Mouse (Mus musculus) adrenal gland, adult 8-10 months (tissue): ENCODE data around the gene Wdr24. TPM values are rescaled to one million over a fixed set of nuclear protein-coding genes. Genes with fewer than 3 reads are reported as not detected.

Experiments
- DNase-seq: peaks from one replicate; pipeline ENCODE4 v3.0.0; 2022
- total RNA-seq, 4 experiments: library from RNA; stranded (reverse); gene quantifications; 2 replicates each; pipeline ENCODE4 v1.2.4; 2022

The Wdr24 gene
- total RNA-seq, 4 experiments from 2014 or later = 21.9 to 28.0 (median 24.5) TPM

- peak; percentile 99 for DNase-seq
Measured at GRCm38 (mm10) chr17:25832436-25833290, 9.2 kb downstream of the Wdr24 start.

DNA sequence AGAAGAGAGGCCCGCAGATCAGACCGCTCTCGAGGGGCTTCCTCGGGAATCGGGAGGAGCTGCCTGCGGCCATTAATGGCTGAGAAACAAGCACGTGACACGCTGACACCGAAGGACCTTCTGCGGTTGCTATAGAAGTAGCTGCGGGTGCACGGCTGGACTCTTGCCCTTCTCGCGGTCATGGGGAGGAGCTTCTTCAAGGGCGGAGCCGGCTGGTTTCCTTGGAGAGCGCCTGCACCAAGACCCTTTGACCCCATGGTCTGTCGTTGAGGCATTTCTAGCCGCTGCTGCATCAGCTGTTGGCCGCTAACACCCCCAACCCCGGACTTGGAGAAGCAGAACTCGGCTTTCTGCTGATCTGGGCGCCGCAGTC lies 9.8 kb downstream of the Wdr24 start, which contains the start of gene Stub1:
TSS of gene Stub1 (minus strand) at position 114 of the 373 bp plus-strand sequence.
- peak; percentile 96 for DNase-seq

DNA sequence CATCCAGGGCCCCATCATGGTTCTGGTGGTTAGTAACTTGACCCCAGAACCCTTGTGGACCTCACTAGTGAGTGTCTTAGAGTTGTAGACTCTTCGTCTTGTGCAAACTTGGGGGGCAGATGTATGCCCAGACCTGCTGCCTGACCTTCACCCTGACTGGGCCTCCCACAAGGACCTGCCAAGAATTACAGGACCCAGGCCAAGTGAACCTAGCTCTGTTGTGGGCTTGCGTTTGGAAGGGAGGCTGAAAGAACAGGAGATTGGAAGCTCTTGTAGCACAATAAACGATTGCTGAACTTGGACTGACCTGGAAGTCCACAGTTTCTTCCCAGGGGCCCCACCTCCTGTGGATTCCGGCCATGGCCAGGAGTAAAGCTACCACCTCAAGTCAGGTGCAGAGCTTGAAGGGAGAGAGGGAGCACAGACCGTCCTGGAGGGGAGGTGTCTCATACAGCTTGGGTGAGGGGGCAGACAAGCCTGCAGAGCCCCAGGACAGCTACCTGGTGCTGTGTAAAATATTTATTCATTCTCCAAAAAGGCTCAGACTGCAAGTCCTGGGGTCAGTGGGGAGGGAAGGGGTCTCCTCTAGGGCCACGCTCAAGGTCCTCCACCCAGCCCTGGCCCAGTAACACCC lies 10.7 kb downstream of the Wdr24 start:
- DNase-seq = no peak

DNA sequence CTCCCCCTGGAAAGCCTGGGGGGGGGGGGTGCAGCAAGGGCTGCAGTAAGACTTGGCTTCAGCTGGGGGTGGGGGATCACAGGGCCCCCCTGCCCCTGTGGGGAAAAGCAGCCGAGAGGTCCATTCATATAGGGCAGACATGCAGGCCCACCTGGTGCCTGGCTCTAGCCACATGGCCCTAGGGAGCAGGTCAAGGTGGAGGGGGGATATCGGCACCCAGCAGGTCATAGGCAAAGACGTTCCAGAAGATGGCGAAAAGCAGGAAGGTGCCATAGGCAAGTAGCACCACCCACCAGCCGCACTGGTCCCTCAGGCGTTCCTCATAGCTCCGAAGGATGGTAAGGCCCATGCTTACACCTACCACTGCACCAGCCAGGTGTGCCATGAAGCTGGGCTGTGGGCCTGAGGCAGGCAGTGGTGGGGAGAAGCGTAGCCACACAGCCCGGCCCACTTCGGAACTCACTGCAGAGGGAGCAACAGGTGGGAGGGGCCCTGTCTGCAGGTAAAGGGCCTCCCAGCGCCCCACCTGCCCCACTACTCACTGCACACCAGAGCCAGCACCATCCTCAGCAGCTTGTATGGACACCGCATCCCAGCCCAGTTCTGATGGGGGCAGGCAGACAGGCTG lies 11.3 kb downstream of the Wdr24 start:
- DNase-seq = no peak

DNA sequence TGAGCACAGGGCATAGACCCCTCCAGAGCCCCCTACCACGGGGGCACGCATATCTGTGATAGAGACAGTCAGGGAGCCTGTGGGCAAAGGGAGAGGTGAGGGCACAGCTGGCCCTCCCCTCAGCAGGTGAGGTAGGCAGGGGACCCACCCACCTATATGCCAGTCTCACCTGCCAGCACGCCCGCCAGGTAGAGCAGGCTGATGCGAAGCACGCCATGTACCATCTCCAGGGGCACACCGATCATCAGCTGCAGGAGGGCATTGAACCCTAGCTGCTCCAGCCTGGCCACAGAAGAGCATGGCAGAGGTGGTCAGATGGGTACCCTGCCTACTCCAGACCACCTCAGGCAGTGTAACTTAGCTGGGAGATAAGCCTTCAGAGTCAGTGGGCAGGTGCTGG lies 11.9 kb downstream of the Wdr24 start:
- no peak for DNase-seq

DNA sequence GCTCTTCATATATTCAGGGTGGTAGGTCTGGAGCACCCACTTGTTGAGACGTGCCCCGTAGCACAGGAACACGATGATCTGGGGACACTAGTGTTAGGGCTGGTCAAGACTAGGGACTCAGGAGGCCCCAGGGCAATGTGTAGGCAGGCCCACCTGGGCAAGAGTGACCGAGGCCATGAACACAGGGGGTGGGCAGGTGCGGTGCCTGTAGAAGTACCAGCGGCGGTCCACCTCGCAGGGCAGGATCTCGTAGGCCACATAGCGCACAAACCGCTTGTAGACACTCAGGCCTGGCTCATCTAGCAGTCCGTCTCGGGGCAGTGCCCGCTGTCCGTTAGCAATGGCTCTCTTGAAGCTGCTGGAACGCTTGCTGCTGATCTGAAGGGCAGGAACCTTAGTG lies 12.4 kb downstream of the Wdr24 start:
- no peak for DNase-seq

DNA sequence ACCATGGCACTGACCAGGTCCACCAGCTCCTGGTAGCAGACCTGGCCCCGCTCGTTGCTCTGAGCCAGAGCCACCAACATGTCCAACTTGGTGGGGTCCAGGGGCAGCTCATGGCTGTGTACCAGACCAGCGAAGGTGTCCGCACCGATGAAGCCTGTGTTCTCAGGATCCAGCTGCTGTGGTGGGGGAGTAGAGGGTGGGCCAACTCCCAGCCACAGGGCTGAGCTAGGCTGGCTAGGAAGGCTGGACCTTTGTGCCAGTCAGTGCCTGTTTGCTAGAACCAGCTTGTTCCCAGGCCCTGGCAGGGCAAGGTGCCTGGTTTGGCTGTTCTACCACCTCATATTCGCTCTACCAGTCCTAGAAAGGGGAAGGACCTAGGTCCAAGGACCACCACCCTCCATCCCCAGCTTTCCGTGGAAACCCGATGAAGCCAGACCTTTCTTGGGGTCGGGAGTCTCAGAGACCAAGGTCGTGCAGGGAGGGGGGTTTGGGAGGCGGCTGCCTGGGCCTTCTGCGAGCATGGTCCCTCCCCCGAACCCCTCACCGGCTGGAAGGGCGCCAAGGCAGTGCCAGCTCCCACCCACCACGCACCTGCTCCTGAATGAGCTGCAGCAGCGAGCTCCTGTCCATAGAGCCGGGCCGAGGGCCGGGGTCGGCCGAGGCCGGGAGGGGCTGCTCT lies 13.1 kb downstream of the Wdr24 start:
- DNase-seq = peak; percentile 59

GRCm38 (mm10) chr17:25837076-25837410 lies 13.6 kb downstream of the Wdr24 start, which contains the start of gene Rhbdl1:
Gene Rhbdl1, minus strand, starts transcription at chr17:25837295.
- peak; percentile 84 for DNase-seq

DNA sequence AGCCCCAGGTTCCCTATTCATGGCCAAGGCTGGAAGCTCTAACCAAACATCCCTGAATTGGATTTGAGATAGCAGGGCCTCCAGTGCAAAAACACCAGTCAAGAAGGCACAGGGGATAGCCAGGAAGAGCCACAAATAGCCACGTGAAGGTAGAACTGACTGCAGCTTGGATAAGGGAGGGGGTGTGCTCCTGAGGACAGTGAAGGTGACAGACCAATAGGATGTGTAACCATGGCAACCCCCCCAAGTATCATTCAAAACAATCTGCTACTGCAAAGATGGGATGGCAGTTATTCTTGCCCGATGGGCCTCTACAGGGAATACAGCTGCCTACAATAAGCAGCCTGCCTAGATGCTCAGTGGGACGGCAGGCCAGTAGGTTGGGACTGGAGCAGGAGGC lies 14.1 kb downstream of the Wdr24 start:
- DNase-seq = no peak

DNA sequence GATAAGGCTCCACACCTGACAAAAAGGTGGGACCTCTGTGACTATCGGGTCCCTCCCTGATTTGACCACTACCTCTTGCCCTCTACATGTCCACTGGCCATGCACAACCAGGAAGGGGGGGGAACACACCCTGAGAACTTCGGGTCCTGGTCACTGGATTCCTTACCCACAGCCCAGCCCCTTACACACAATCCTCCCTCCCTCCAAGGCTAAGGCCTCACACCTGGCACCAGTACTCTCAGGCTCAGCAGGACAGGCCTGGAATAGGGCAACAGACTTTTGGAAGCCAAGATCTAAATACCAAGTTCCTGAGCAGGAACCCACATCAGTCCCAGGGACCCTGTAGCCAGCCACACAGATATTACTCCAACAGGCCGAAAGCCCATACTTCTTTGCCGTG lies 15.5 kb downstream of the Wdr24 start:
- DNase-seq = no peak

GRCm38 (mm10) chr17:25839455-25840235 lies 16.2 kb downstream of the Wdr24 start:
- DNase-seq = no peak

DNA sequence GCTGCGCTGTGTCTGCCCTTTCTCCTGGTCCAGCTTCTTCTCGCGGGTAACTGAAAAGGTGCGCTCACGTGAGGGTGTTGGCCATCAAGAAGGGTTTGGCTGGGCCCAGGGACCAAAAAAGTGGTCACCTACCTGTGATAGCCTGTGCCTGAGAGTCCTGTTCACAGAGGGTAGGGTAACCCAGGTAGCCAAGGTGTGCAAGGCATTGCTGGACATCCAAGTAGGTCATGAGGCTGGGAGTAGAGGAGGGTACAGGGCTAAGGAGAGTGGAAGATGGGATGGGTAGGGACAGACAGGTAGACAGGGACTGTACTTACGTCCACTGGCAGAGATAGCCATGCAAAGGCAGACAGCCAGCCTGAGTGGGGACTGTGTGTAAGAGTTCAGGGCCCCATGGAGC lies 17.1 kb downstream of the Wdr24 start:
- DNase-seq = no peak

DNA sequence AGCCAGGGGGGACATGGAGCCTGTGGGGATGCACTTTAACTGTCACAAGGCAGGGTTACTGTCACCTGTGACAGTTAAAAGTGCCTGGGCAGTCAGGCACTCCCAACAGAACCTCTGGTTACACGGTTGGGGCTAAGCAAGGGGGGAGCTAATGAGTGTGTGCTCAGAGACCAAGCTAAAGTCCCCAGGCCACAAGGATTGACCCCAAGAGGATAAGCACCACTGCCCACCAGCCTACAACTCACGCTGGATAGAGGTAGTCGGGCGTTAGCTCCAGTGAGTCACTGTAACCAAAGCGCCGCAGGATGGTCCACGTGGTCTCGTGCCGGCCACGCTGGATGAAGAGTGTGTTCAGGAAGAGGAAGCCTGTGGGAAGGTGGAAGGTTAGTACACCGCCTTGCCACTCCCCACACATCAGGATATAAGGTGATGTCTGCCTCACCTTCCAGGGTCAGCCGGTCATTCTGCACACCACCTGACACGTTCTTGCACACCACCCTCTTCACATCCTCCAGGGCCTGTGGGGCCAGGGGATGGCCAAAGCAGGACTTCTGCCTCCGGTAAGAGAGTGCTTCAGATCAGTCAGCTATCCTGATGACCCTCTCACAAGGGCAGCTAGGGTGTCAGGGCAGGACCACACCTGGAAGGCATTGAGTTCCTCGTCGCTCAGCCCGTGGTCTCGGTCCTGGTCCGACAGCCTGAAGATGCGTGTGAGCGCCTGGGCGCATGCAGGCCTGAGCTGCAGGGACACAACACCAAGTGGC lies 17.9 kb downstream of the Wdr24 start, which contains the start of gene Gm20683:
TSS of gene Gm20683 (minus strand) at position 647 of the 764 bp plus-strand sequence.
- no peak for DNase-seq

- no peak for DNase-seq
Measured at GRCm38 (mm10) chr17:25842509-25842908, 19.1 kb downstream of the Wdr24 start.

DNA sequence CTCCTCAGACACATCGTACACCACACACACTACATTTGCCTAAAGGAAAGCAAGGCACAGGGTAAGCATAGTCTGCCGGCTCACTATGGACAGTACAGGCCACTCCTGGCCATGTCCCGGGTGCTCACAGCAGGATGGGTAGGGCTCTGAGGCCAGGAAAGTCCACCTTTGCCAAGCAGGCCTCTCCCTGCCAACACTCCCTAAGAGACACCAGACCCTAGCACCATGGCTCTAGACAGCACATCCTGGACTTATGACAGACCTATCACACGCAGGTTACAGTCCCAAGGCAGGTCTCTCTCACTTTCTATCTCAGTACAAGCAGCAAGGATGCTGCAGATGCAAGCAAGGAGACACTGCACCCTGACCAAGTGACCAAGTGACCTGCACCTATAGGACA lies 19.7 kb downstream of the Wdr24 start:
- DNase-seq = no peak

- no peak for DNase-seq
Measured at GRCm38 (mm10) chr17:25843636-25844395, 20.4 kb downstream of the Wdr24 start.

- DNase-seq = peak; percentile 94
Measured at GRCm38 (mm10) chr17:25844396-25844901, 21.0 kb downstream of the Wdr24 start, which contains the start of gene Rhot2. Gene Rhot2, minus strand, starts transcription at chr17:25844851.

- DNase-seq = no peak
Measured at GRCm38 (mm10) chr17:25860229-25860628, 36.8 kb downstream of the Wdr24 start.

GRCm38 (mm10) chr17:25860832-25861703 lies 37.6 kb downstream of the Wdr24 start, which contains the start of gene Wdr90:
Gene Wdr90, minus strand, starts transcription at chr17:25861501.
- DNase-seq = peak; percentile 91
